Mouse (Mus musculus): ENCODE results near the gene Fam83c. TPM values are rescaled to one million over a fixed set of nuclear protein-coding genes. Genes with fewer than 3 reads are reported as not detected.

The Fam83c gene
- polyA plus RNA-seq, 1 experiment from 2014 or later: 0.30 TPM

- Histone ChIP-seq H3K4me3 (replicated peaks) (no peak overlapping the region), H3K36me3 (no peaks in the 10 kb centered on the region), H3K4me1 (replicated peaks) (no peaks in the 10 kb centered on the region), H3K27me3 (replicated peaks) (no peaks in the 10 kb centered on the region; the same call in 1 of the 2 replicates), H3K4me2 (replicated peaks) (no peak overlapping the region), H3K9me3 (no peaks in the 10 kb centered on the region), H3K27ac (no peak overlapping the region), H3K9ac (no peak overlapping the region)
- ATAC-seq: no peak
- 77% methylated on average over 6 of the region's 6 CpGs for WGBS
Observed at GRCm38 (mm10) chr2:155784534-155784933, 50.1 kb downstream of the Fam83c start.

GRCm38 (mm10) chr2:155779506-155779905 is 55.1 kb downstream of the Fam83c start:
- Histone ChIP-seq H3K4me2 (replicated peaks) (no peak overlapping the region), H3K27me3 (replicated peaks) (peaks cover 23% of the 10 kb centered on the region), H3K4me3 (replicated peaks) (no peak overlapping the region), H3K36me3 (no peaks in the 10 kb centered on the region), H3K9me3 (no peaks in the 10 kb centered on the region), H3K9ac (no peak overlapping the region), H3K27ac (no peak overlapping the region), H3K4me1 (replicated peaks) (peaks cover 5% of the 10 kb centered on the region)
- 79% methylated on average over 3 of the region's 3 CpGs for WGBS
- ATAC-seq: no peak

- peaks cover 27% of the 10 kb centered on the region for H3K27me3 ChIP-seq (replicated peaks)
- H3K4me3 ChIP-seq (replicated peaks): no peak overlapping the region
- peaks cover 5% of the 10 kb centered on the region for H3K4me1 ChIP-seq (replicated peaks)
- no peaks in the 10 kb centered on the region for H3K9me3 ChIP-seq
- WGBS: 39% methylated on average over 7 of the region's 7 CpGs
- H3K36me3 ChIP-seq: no peaks in the 10 kb centered on the region
- no peak overlapping the region for H3K27ac ChIP-seq
- ATAC-seq: no peak
- H3K9ac ChIP-seq: no peak overlapping the region
- no peak overlapping the region for H3K4me2 ChIP-seq (replicated peaks)
Observed at GRCm38 (mm10) chr2:155779066-155779465, 55.6 kb downstream of the Fam83c start.

GRCm38 (mm10) chr2:155778004-155778403 is 56.6 kb downstream of the Fam83c start:
- 72% methylated on average over 6 of the region's 6 CpGs for WGBS
- Histone ChIP-seq H3K4me3 (replicated peaks) (no peak overlapping the region), H3K9ac (no peak overlapping the region), H3K36me3 (no peaks in the 10 kb centered on the region), H3K4me2 (replicated peaks) (no peak overlapping the region), H3K4me1 (replicated peaks) (peaks cover 5% of the 10 kb centered on the region), H3K9me3 (no peaks in the 10 kb centered on the region), H3K27ac (no peak overlapping the region), H3K27me3 (replicated peaks) (peaks cover 27% of the 10 kb centered on the region)
- ATAC-seq: no peak

- Histone ChIP-seq H3K4me3 (replicated peaks) (no peak overlapping the region), H3K4me1 (replicated peaks) (peaks cover 5% of the 10 kb centered on the region), H3K36me3 (no peaks in the 10 kb centered on the region), H3K9ac (no peak overlapping the region), H3K27ac (no peak overlapping the region), H3K9me3 (no peaks in the 10 kb centered on the region), H3K4me2 (replicated peaks) (no peak overlapping the region), H3K27me3 (replicated peaks) (peaks cover 27% of the 10 kb centered on the region)
- ATAC-seq: no peak
- WGBS: 75% methylated on average over 4 of the region's 4 CpGs
Observed at GRCm38 (mm10) chr2:155777688-155777985, 57.0 kb downstream of the Fam83c start.

Other genes with a start within 250 kb of the Fam83c start
- gene Gss, start 242.0 kb downstream of the Fam83c start, polyA plus RNA-seq (2015; fragmentation: Nextera tagmentation; extraction: Ambion mirVana): 89.4 and 100 TPM in 2 replicates
- 0.72 and 1.2 TPM in 2 replicates for gene Myh7b, start 223.6 kb downstream of the Fam83c start, polyA plus RNA-seq (2015; fragmentation: Nextera tagmentation; extraction: Ambion mirVana)
- gene Trpc4ap, start 142.5 kb downstream of the Fam83c start, polyA plus RNA-seq (2015; fragmentation: Nextera tagmentation; extraction: Ambion mirVana): 113 TPM in 2 replicates
- 60.5 and 92.0 TPM in 2 replicates for gene Edem2, start 105.4 kb downstream of the Fam83c start, polyA plus RNA-seq (2015; fragmentation: Nextera tagmentation; extraction: Ambion mirVana)
- not detected in 2 replicates for gene Gm17581, start 99.0 kb downstream of the Fam83c start, polyA plus RNA-seq (2015; fragmentation: Nextera tagmentation; extraction: Ambion mirVana)
- 20.2 and 20.4 TPM in 2 replicates for gene Procr, start 83.7 kb downstream of the Fam83c start, polyA plus RNA-seq (2015; fragmentation: Nextera tagmentation; extraction: Ambion mirVana)
- gene Mmp24, start 59.5 kb downstream of the Fam83c start, polyA plus RNA-seq (2015; fragmentation: Nextera tagmentation; extraction: Ambion mirVana): 0.24 and 0.37 TPM in 2 replicates
- gene BC029722, start 15.4 kb downstream of the Fam83c start, polyA plus RNA-seq (2015; fragmentation: Nextera tagmentation; extraction: Ambion mirVana): 22.0 and 24.1 TPM in 2 replicates
- 263 and 265 TPM in 2 replicates for gene Eif6, start 7.9 kb downstream of the Fam83c start, polyA plus RNA-seq (2015; fragmentation: Nextera tagmentation; extraction: Ambion mirVana)
- gene Uqcc1, start 95.5 kb upstream of the Fam83c start, polyA plus RNA-seq (2015; fragmentation: Nextera tagmentation; extraction: Ambion mirVana): 83.7 and 88.7 TPM in 2 replicates
- not detected in 2 replicates for gene Gm15557, start 105.9 kb upstream of the Fam83c start, polyA plus RNA-seq (2015; fragmentation: Nextera tagmentation; extraction: Ambion mirVana)
- 1.2 TPM in 2 replicates for gene Gdf5, start 110.5 kb upstream of the Fam83c start, polyA plus RNA-seq (2015; fragmentation: Nextera tagmentation; extraction: Ambion mirVana)
- gene Cep250, start 121.6 kb upstream of the Fam83c start, polyA plus RNA-seq (2015; fragmentation: Nextera tagmentation; extraction: Ambion mirVana): 17.0 and 18.1 TPM in 2 replicates
- gene 6430550D23Rik, start 173.1 kb upstream of the Fam83c start, polyA plus RNA-seq (2015; fragmentation: Nextera tagmentation; extraction: Ambion mirVana): 0.99 and 1.2 TPM in 2 replicates
- gene Ergic3, start 173.2 kb upstream of the Fam83c start, polyA plus RNA-seq (2015; fragmentation: Nextera tagmentation; extraction: Ambion mirVana): 209 and 252 TPM in 2 replicates
- gene Fer1l4, start 218.1 kb upstream of the Fam83c start, polyA plus RNA-seq (2015; fragmentation: Nextera tagmentation; extraction: Ambion mirVana): 0.03 and 0.08 TPM in 2 replicates
- 2.8 and 2.9 TPM in 2 replicates for gene Spag4, start 230.3 kb upstream of the Fam83c start, polyA plus RNA-seq (2015; fragmentation: Nextera tagmentation; extraction: Ambion mirVana)